Mouse (Mus musculus): ENCODE measurements around the gene Dgkh. TPM values are rescaled to one million over a fixed set of nuclear protein-coding genes. Genes with fewer than 3 reads are reported as not detected.

The Dgkh gene
- polyA plus RNA-seq, 1 experiment from 2014 or later = 1.2 TPM

DNA sequence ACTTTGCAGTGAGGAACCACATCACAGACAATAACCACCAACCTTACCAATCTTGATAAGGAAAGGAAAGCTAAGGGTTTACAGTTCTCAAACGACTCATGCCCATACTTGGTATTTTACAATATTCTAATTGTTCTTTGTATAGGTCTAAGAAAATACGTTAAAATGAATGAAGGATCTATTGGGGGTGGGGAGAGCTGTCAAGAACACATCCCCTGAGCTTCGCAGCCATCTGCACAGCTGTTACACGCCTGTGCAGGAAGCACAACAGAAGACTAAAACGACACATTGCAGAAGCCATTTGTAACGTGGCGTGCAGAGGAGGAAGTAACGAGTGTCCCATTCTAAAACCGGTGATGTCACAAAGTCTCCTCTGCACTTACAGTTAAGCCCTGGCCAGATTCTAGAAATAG, 113.7 kb downstream of the Dgkh start:
- no peak for ATAC-seq (ENCODE audit: extremely low read depth, insufficient number of reproducible peaks, low FRiP score, low TSS enrichment)
- Histone ChIP-seq H3K27ac (replicated peaks) (no peak overlapping the region), H3K4me2 (no peak overlapping the region), H3K9ac (no peak overlapping the region), H3K27me3 (replicated peaks) (no peaks in the 10 kb centered on the region), H3K9me3 (no peaks in the 10 kb centered on the region), H3K36me3 (peaks cover 49% of the 10 kb centered on the region), H3K4me1 (no peaks in the 10 kb centered on the region), H3K4me3 (no peak overlapping the region)
- WGBS = 75% methylated on average over 9 of the region's 9 CpGs

DNA sequence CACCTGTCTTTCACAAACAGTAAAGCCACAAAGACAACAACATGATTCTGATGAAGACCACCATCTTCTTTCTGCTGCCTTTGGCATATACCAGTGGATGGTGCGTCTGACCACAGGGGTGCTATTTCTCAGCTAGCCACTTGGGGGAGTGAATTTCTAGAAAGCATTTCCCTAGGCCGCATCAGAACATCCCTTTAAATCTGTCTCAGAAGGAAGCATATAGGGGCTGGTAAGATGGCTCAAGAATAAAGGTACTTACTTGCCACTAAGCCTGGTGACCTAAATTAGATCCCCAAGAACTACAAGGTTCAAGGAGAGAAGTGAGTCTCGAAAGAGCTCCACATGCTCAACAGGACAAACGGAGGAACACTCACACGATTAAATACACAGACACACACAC, 119.0 kb downstream of the Dgkh start:
- H3K36me3 ChIP-seq = peaks cover 38% of the 10 kb centered on the region
- H3K9ac ChIP-seq = no peak overlapping the region
- H3K27me3 ChIP-seq (replicated peaks) = no peaks in the 10 kb centered on the region
- ATAC-seq (ENCODE audit: extremely low read depth, insufficient number of reproducible peaks, low FRiP score, low TSS enrichment) = no peak
- no peaks in the 10 kb centered on the region for H3K4me1 ChIP-seq
- WGBS = 79% methylated on average over 5 of the region's 5 CpGs
- no peaks in the 10 kb centered on the region for H3K9me3 ChIP-seq
- H3K4me3 ChIP-seq = no peak overlapping the region
- no peak overlapping the region for H3K27ac ChIP-seq (replicated peaks)
- H3K4me2 ChIP-seq = no peak overlapping the region

- H3K36me3 ChIP-seq = peaks cover 32% of the 10 kb centered on the region
- no peak for ATAC-seq (ENCODE audit: extremely low read depth, insufficient number of reproducible peaks, low FRiP score, low TSS enrichment)
- no peak overlapping the region for H3K4me3 ChIP-seq
- no peak overlapping the region for H3K4me2 ChIP-seq
- no peak overlapping the region for H3K27ac ChIP-seq (replicated peaks)
- H3K27me3 ChIP-seq (replicated peaks) = no peaks in the 10 kb centered on the region
- 50% methylated on average over 9 of the region's 9 CpGs for WGBS
- no peaks in the 10 kb centered on the region for H3K4me1 ChIP-seq
- no peak overlapping the region for H3K9ac ChIP-seq
- no peaks in the 10 kb centered on the region for H3K9me3 ChIP-seq
Observed at GRCm38 (mm10) chr14:78612111-78612788, 120.3 kb downstream of the Dgkh start.

- Histone ChIP-seq H3K9me3 (no peaks in the 10 kb centered on the region), H3K9ac (no peak overlapping the region), H3K27ac (replicated peaks) (no peak overlapping the region), H3K27me3 (replicated peaks) (no peaks in the 10 kb centered on the region), H3K4me3 (no peak overlapping the region), H3K36me3 (peaks cover 61% of the 10 kb centered on the region), H3K4me2 (no peak overlapping the region), H3K4me1 (no peaks in the 10 kb centered on the region)
- ATAC-seq (ENCODE audit: extremely low read depth, insufficient number of reproducible peaks, low FRiP score, low TSS enrichment) = no peak
- 76% methylated on average over 6 of the region's 6 CpGs for WGBS
Observed at GRCm38 (mm10) chr14:78594916-78595315, 137.7 kb downstream of the Dgkh start.

- H3K4me3 ChIP-seq = no peak overlapping the region
- H3K9ac ChIP-seq = no peak overlapping the region
- H3K4me1 ChIP-seq = no peaks in the 10 kb centered on the region
- H3K27ac ChIP-seq (replicated peaks) = no peak overlapping the region
- H3K9me3 ChIP-seq = no peaks in the 10 kb centered on the region
- ATAC-seq (ENCODE audit: extremely low read depth, insufficient number of reproducible peaks, low FRiP score, low TSS enrichment) = no peak
- H3K27me3 ChIP-seq (replicated peaks) = no peaks in the 10 kb centered on the region
- 79% methylated on average over 3 of the region's 3 CpGs for WGBS
- H3K36me3 ChIP-seq = peaks cover 55% of the 10 kb centered on the region
- no peak overlapping the region for H3K4me2 ChIP-seq
Observed at GRCm38 (mm10) chr14:78592965-78593364, 139.6 kb downstream of the Dgkh start.

DNA sequence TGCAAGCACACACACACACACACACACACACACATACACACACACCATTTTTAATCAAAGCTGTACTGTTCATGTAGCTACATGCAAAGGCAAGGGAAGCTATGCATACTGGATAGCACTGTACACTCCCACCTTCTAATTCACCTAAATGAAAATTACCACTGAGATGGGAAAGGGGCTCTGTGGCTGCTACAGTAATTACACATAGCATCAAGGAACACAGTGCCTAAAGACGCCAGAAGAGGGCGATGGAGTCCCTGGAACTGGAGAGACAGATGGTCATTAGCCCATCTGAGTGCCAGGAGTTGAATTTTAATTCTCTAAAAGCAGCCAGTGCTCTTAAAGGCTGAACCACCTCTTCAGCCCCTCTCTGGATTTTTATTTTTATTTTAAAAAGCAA, 142.2 kb downstream of the Dgkh start:
- no peak for ATAC-seq (ENCODE audit: extremely low read depth, insufficient number of reproducible peaks, low FRiP score, low TSS enrichment)
- no peaks in the 10 kb centered on the region for H3K9me3 ChIP-seq
- peaks cover 55% of the 10 kb centered on the region for H3K36me3 ChIP-seq
- no peaks in the 10 kb centered on the region for H3K4me1 ChIP-seq
- no peaks in the 10 kb centered on the region for H3K27me3 ChIP-seq (replicated peaks)
- H3K9ac ChIP-seq = no peak overlapping the region
- no peak overlapping the region for H3K4me2 ChIP-seq
- 6% methylated on average over 2 of the region's 2 CpGs for WGBS
- H3K4me3 ChIP-seq = no peak overlapping the region
- no peak overlapping the region for H3K27ac ChIP-seq (replicated peaks)

GRCm38 (mm10) chr14:78584222-78584621, 148.4 kb downstream of the Dgkh start:
- H3K36me3 ChIP-seq = peaks cover 62% of the 10 kb centered on the region
- H3K9me3 ChIP-seq = no peaks in the 10 kb centered on the region
- 87% methylated on average over 13 of the region's 13 CpGs for WGBS
- no peak overlapping the region for H3K27ac ChIP-seq (replicated peaks)
- H3K4me3 ChIP-seq = no peak overlapping the region
- ATAC-seq (ENCODE audit: extremely low read depth, insufficient number of reproducible peaks, low FRiP score, low TSS enrichment) = no peak
- no peaks in the 10 kb centered on the region for H3K27me3 ChIP-seq (replicated peaks)
- H3K9ac ChIP-seq = no peak overlapping the region
- H3K4me1 ChIP-seq = no peaks in the 10 kb centered on the region
- no peak overlapping the region for H3K4me2 ChIP-seq

GRCm38 (mm10) chr14:78583168-78583567, 149.4 kb downstream of the Dgkh start:
- no peak overlapping the region for H3K4me2 ChIP-seq
- no peak overlapping the region for H3K9ac ChIP-seq
- no peaks in the 10 kb centered on the region for H3K9me3 ChIP-seq
- H3K36me3 ChIP-seq = peaks cover 63% of the 10 kb centered on the region
- H3K4me3 ChIP-seq = no peak overlapping the region
- no peaks in the 10 kb centered on the region for H3K27me3 ChIP-seq (replicated peaks)
- ATAC-seq (ENCODE audit: extremely low read depth, insufficient number of reproducible peaks, low FRiP score, low TSS enrichment) = no peak
- no peak overlapping the region for H3K27ac ChIP-seq (replicated peaks)
- H3K4me1 ChIP-seq = no peaks in the 10 kb centered on the region

- H3K4me2 ChIP-seq = no peak overlapping the region
- no peaks in the 10 kb centered on the region for H3K27me3 ChIP-seq (replicated peaks)
- no peak overlapping the region for H3K27ac ChIP-seq (replicated peaks)
- no peak overlapping the region for H3K4me3 ChIP-seq
- no peak for ATAC-seq (ENCODE audit: extremely low read depth, insufficient number of reproducible peaks, low FRiP score, low TSS enrichment)
- 72% methylated on average over 13 of the region's 13 CpGs for WGBS
- no peak overlapping the region for H3K9ac ChIP-seq
- no peaks in the 10 kb centered on the region for H3K4me1 ChIP-seq
- H3K36me3 ChIP-seq = peaks cover 53% of the 10 kb centered on the region
- no peaks in the 10 kb centered on the region for H3K9me3 ChIP-seq
Observed at GRCm38 (mm10) chr14:78575899-78576298, 156.7 kb downstream of the Dgkh start.

GRCm38 (mm10) chr14:78568410-78568809, 164.2 kb downstream of the Dgkh start:
- Histone ChIP-seq H3K27me3 (replicated peaks) (no peaks in the 10 kb centered on the region), H3K4me2 (no peak overlapping the region), H3K4me3 (no peak overlapping the region), H3K9me3 (no peaks in the 10 kb centered on the region), H3K4me1 (peaks cover 5% of the 10 kb centered on the region), H3K36me3 (peaks cover 28% of the 10 kb centered on the region), H3K27ac (replicated peaks) (no peak overlapping the region), H3K9ac (no peak overlapping the region)
- ATAC-seq (ENCODE audit: extremely low read depth, insufficient number of reproducible peaks, low FRiP score, low TSS enrichment) = no peak
- 86% methylated on average over 5 of the region's 5 CpGs for WGBS

DNA sequence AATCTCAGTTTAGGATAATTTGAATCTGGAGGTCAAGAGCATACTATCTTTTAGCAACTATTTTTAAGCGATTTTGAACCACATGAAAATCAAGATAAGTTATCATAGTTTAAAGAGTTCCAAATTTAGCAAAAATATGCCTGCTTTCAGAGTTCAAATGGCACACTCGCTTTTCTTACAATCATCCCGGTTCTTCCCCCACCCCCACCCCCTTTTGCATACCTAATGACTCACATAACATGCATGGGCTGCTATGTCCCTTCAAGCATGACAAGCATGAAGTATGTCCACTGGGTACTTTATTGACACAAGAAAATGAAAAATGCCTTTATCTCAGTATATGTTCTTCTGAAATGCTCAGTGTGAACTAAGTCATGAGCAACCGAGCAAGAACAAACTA, 166.1 kb downstream of the Dgkh start:
- H3K4me2 ChIP-seq = no peak overlapping the region
- H3K27me3 ChIP-seq (replicated peaks) = no peaks in the 10 kb centered on the region
- 62% methylated on average over 4 of the region's 4 CpGs for WGBS
- H3K9me3 ChIP-seq = no peaks in the 10 kb centered on the region
- H3K4me3 ChIP-seq = no peak overlapping the region
- H3K4me1 ChIP-seq = peaks cover 5% of the 10 kb centered on the region
- H3K36me3 ChIP-seq = peaks cover 17% of the 10 kb centered on the region
- ATAC-seq (ENCODE audit: extremely low read depth, insufficient number of reproducible peaks, low FRiP score, low TSS enrichment) = no peak
- no peak overlapping the region for H3K9ac ChIP-seq
- no peak overlapping the region for H3K27ac ChIP-seq (replicated peaks)

GRCm38 (mm10) chr14:78564292-78564691, 168.3 kb downstream of the Dgkh start:
- H3K9ac ChIP-seq = no peak overlapping the region
- no peak overlapping the region for H3K4me3 ChIP-seq
- no peak overlapping the region for H3K27ac ChIP-seq (replicated peaks)
- no peaks in the 10 kb centered on the region for H3K9me3 ChIP-seq
- peaks cover 7% of the 10 kb centered on the region for H3K36me3 ChIP-seq
- ATAC-seq (ENCODE audit: extremely low read depth, insufficient number of reproducible peaks, low FRiP score, low TSS enrichment) = no peak
- 78% methylated on average over 2 of the region's 2 CpGs for WGBS
- H3K27me3 ChIP-seq (replicated peaks) = no peaks in the 10 kb centered on the region
- no peak overlapping the region for H3K4me2 ChIP-seq
- peaks cover 5% of the 10 kb centered on the region for H3K4me1 ChIP-seq
